Mouse (Mus musculus) stomach, embryonic 14.5 days (tissue): Measurements from ENCODE around the gene Gpld1. TPM values are rescaled to one million over a fixed set of nuclear protein-coding genes. Genes with fewer than 3 reads are reported as not detected.

Source experiments
- ATAC-seq: fragments of 200-750 bp; cut with Nextera tagmentation; 2 replicates; pipeline ENCODE4 v1.8.0; 2017; ENCODE audit warnings: low read depth, moderate TSS enrichment; ENCODE audit not compliant: insufficient number of reproducible peaks, insufficient read depth, low FRiP score
- H3K27ac ChIP-seq: fragments of 300-500 bp; sonication (generic); 2 replicates; pipeline ENCODE4 v1.5.1; 2014; ENCODE audit warnings: mild to moderate bottlenecking, low read length, moderate library complexity, mixed read lengths
- H3K27me3 ChIP-seq: fragments of 300-500 bp; sonication (generic); 2 replicates; pipeline ENCODE4 v1.6.1; 2014; ENCODE audit warnings: low read length, control low read depth, mixed read lengths; ENCODE audit not compliant: control insufficient read depth, insufficient read depth
- H3K36me3 ChIP-seq: fragments of 300-500 bp; sonication (generic); 2 replicates; pipeline ENCODE4 v1.6.1; 2014; ENCODE audit warnings: mild to moderate bottlenecking, control low read depth, low read length, moderate library complexity, mixed read lengths; ENCODE audit not compliant: control insufficient read depth, insufficient read depth
- H3K4me1 ChIP-seq: fragments of 300-500 bp; sonication (generic); 2 replicates; pipeline ENCODE4 v1.6.1; 2014; ENCODE audit warnings: low read length, control low read depth, mixed read lengths; ENCODE audit not compliant: control insufficient read depth, insufficient read depth
- H3K4me2 ChIP-seq: fragments of 300-500 bp; sonication (generic); replicated peaks from 2 replicates; pipeline ENCODE4 v1.6.1; 2014; ENCODE audit warnings: low read depth, low read length, control low read depth
- H3K4me3 ChIP-seq: fragments of 300-500 bp; sonication (generic); 2 replicates; pipeline ENCODE4 v1.5.1; 2014; ENCODE audit warnings: low read depth, low read length, control low read depth
- H3K9ac ChIP-seq: fragments of 300-500 bp; sonication (generic); replicated peaks from 2 replicates; pipeline ENCODE4 v1.6.1; 2014; ENCODE audit warnings: low read depth, mild to moderate bottlenecking, control low read depth, low read length, moderate library complexity, mixed read lengths
- H3K9me3 ChIP-seq: fragments of 300-500 bp; sonication (generic); 2 replicates; pipeline ENCODE4 v1.6.1; 2016; ENCODE audit warnings: low read depth, low read length, control low read depth; ENCODE audit not compliant: control insufficient read depth
- WGBS: fragments of 180-500 bp; shearing (Covaris S2); extraction: QIAGEN DNeasy Blood & Tissue Kit; methylation state at CpG from one replicate; pipeline ENCODE4 v1.1.7; 2014; 5-methylcytosine and 5-hydroxymethylcytosine counted together
- polyA plus RNA-seq: library from polyadenylated mRNA; unstranded; fragments of >200 nt; fragmentation: Nextera tagmentation; extraction: Ambion mirVana; gene quantifications from 2 replicates; pipeline ENCODE4 v1.2.1, GENCODE M21; 2014

The Gpld1 gene
- polyA plus RNA-seq, 1 experiment from 2014 or later: 3.9 TPM

- H3K9ac ChIP-seq: no peak overlapping the region
- no peak overlapping the region for H3K4me2 ChIP-seq
- no peak for ATAC-seq
- no peak overlapping the region for H3K4me3 ChIP-seq
- no peaks in the 10 kb centered on the region for H3K9me3 ChIP-seq
- no peaks in the 10 kb centered on the region for H3K4me1 ChIP-seq
- 83% methylated on average over 6 of the region's 6 CpGs for WGBS
- no peak overlapping the region for H3K27ac ChIP-seq
- H3K36me3 ChIP-seq: no peaks in the 10 kb centered on the region
- no peaks in the 10 kb centered on the region for H3K27me3 ChIP-seq
These were observed 83.6 kb downstream of the Gpld1 start for GRCm38 (mm10) chr13:25026409-25027113.

GRCm38 (mm10) chr13:25027114-25027425 is 84.1 kb downstream of the Gpld1 start:
- no peak for ATAC-seq
- 75% methylated on average over 3 of the region's 3 CpGs for WGBS
- no peak overlapping the region for H3K9ac ChIP-seq

GRCm38 (mm10) chr13:25039488-25039887 is 96.5 kb downstream of the Gpld1 start:
- no peak overlapping the region for H3K4me3 ChIP-seq
- no peaks in the 10 kb centered on the region for H3K27me3 ChIP-seq
- WGBS: 83% methylated on average over 2 of the region's 2 CpGs
- no peaks in the 10 kb centered on the region for H3K36me3 ChIP-seq
- H3K9me3 ChIP-seq: no peaks in the 10 kb centered on the region
- ATAC-seq: no peak
- H3K4me1 ChIP-seq: no peaks in the 10 kb centered on the region
- H3K9ac ChIP-seq: no peak overlapping the region
- H3K27ac ChIP-seq: no peak overlapping the region
- no peak overlapping the region for H3K4me2 ChIP-seq

More at GRCm38 (mm10) chr13:25027114-25027425, 84.1 kb downstream of the Gpld1 start:
- H3K27me3 ChIP-seq: no peaks in the 10 kb centered on the region
- H3K27ac ChIP-seq: no peak overlapping the region
- H3K36me3 ChIP-seq: no peaks in the 10 kb centered on the region
- H3K4me1 ChIP-seq: no peaks in the 10 kb centered on the region
- no peaks in the 10 kb centered on the region for H3K9me3 ChIP-seq
- H3K4me3 ChIP-seq: no peak overlapping the region
- no peak overlapping the region for H3K4me2 ChIP-seq

Other genes with a start within 250 kb of the Gpld1 start
- not detected in 2 replicates for gene Armh2, start 201.9 kb upstream of the Gpld1 start, polyA plus RNA-seq
- 107 and 108 TPM in 2 replicates for gene Gmnn, start 181.2 kb upstream of the Gpld1 start, polyA plus RNA-seq
- 28.2 and 30.6 TPM in 2 replicates for gene BC005537, start 141.5 kb upstream of the Gpld1 start, polyA plus RNA-seq
- 84.6 and 84.8 TPM in 2 replicates for gene Acot13, start 111.6 kb upstream of the Gpld1 start, polyA plus RNA-seq
- 58.3 and 61.7 TPM in 2 replicates for gene Tdp2, start 111.5 kb upstream of the Gpld1 start, polyA plus RNA-seq
- gene D130043K22Rik, start 98.0 kb upstream of the Gpld1 start, polyA plus RNA-seq: 0.41 and 0.64 TPM in 2 replicates
- 9.3 and 10.6 TPM in 2 replicates for gene Aldh5a1, start 5.5 kb upstream of the Gpld1 start, polyA plus RNA-seq
- gene Mrs2, start 77.2 kb downstream of the Gpld1 start, polyA plus RNA-seq: 23.6 and 29.8 TPM in 2 replicates
- 0.22 and 1.3 TPM in 2 replicates for gene Dcdc2a, start 112.9 kb downstream of the Gpld1 start, polyA plus RNA-seq